Mouse (Mus musculus) ES-E14 (cell line): ENCODE data around the gene Isoc2b. TPM values are rescaled to one million over a fixed set of nuclear protein-coding genes. Genes with fewer than 3 reads are reported as not detected.
A peak's percentile ranks its signal among the peaks of the same experiment; 100 is the strongest.
"Not testable (repeated sequence)": the region's sequence is repeated elsewhere in the genome, so short reads cannot be mapped to it uniquely, and the experiment has no call there.

Experiments used
- DNase-seq: peaks from one replicate; pipeline ENCODE4 v3.0.0-alpha.2; 2013; ENCODE audit warnings: low read depth, low spot score
- H3K27ac ChIP-seq: 2 replicates; pipeline ENCODE4 v1.5.1; 2012; ENCODE audit warnings: low read depth, mild to moderate bottlenecking, low read length, moderate library complexity, mixed read lengths; ENCODE audit not compliant: poor library complexity, insufficient read depth, severe bottlenecking
- H3K36me3 ChIP-seq: 2 replicates; pipeline ENCODE4 v1.6.1; 2012; ENCODE audit warnings: mild to moderate bottlenecking, low read length, moderate library complexity, mixed read lengths; ENCODE audit not compliant: control insufficient read depth, poor library complexity, insufficient read depth, severe bottlenecking
- H3K4me1 ChIP-seq, 2 experiments: fragments of 150-350 bp in 1 of 2; sonication (generic) in 1 of 2; 2 replicates each; pipeline ENCODE4 v1.6.1; 2012; ENCODE audit warnings: low read length in 2 of 2, mild to moderate bottlenecking in 1 of 2, mixed read lengths in 1 of 2; ENCODE audit not compliant: control insufficient read depth in 2 of 2, insufficient read depth in 2 of 2, poor library complexity in 1 of 2
- H3K4me3 ChIP-seq, 2 experiments: fragments of 150-350 bp in 1 of 2; sonication (generic) in 1 of 2; 2 replicates each; pipeline ENCODE4 v1.5.1; 2012; ENCODE audit warnings: low read length in 2 of 2, low read depth in 1 of 2, mild to moderate bottlenecking in 1 of 2, mixed read lengths in 1 of 2; ENCODE audit not compliant: insufficient read depth in 1 of 2, poor library complexity in 1 of 2, severe bottlenecking in 1 of 2
- H3K9ac ChIP-seq: 2 replicates; pipeline ENCODE4 v1.6.1; 2012; ENCODE audit warnings: low read depth, mild to moderate bottlenecking, low read length, mixed read lengths; ENCODE audit not compliant: poor library complexity, insufficient read depth, severe bottlenecking
- H3K9me3 ChIP-seq: fragments of 150-350 bp; sonication (generic); 2 replicates; pipeline ENCODE4 v1.6.1; 2012; ENCODE audit warnings: low read depth, mild to moderate bottlenecking, low read length; ENCODE audit not compliant: control insufficient read depth, insufficient read depth
- CHD2 ChIP-seq: IDR thresholded peaks from 2 replicates; pipeline ENCODE4 v1.6.1; 2014; ENCODE audit warnings: mild to moderate bottlenecking, low read depth, low read length, inconsistent platforms
- HCFC1 ChIP-seq: IDR thresholded peaks from 2 replicates; pipeline ENCODE4 v1.6.1; 2012; ENCODE audit warnings: low read length, inconsistent platforms, borderline replicate concordance; ENCODE audit not compliant: insufficient read depth
- MAFK ChIP-seq: IDR thresholded peaks from 2 replicates; pipeline ENCODE4 v1.6.1; 2014; ENCODE audit warnings: mild to moderate bottlenecking, low read depth, low read length, inconsistent platforms; ENCODE audit not compliant: insufficient read depth
- ZC3H11A ChIP-seq: IDR thresholded peaks from 2 replicates; pipeline ENCODE4 v1.6.1; 2012; ENCODE audit warnings: low read depth, mild to moderate bottlenecking, inconsistent platforms, low read length, borderline replicate concordance
- ZNF384 ChIP-seq: IDR thresholded peaks from 2 replicates; pipeline ENCODE4 v1.6.1; 2012; ENCODE audit warnings: low read depth, low read length, inconsistent platforms
- in situ Hi-C, 2 experiments: fragments of 600-800 bp; cut with MboI; formaldehyde crosslinking; loops; one replicate each; pipeline ENCODE4 v1.15.1; 2025; ENCODE audit warnings: low sequenced_read_pairs in 2 of 2, inconsistent platforms in 1 of 2; ENCODE audit not compliant: unreplicated experiment in 2 of 2
- total RNA-seq: library from RNA; depleted of rRNA; stranded (reverse); fragments of 300-350 nt; gene quantifications from 2 replicates; pipeline ENCODE4 v1.2.3, GENCODE M21; 2012

Gene Isoc2b
- total RNA-seq, 1 experiment: 3.7 TPM

DNA sequence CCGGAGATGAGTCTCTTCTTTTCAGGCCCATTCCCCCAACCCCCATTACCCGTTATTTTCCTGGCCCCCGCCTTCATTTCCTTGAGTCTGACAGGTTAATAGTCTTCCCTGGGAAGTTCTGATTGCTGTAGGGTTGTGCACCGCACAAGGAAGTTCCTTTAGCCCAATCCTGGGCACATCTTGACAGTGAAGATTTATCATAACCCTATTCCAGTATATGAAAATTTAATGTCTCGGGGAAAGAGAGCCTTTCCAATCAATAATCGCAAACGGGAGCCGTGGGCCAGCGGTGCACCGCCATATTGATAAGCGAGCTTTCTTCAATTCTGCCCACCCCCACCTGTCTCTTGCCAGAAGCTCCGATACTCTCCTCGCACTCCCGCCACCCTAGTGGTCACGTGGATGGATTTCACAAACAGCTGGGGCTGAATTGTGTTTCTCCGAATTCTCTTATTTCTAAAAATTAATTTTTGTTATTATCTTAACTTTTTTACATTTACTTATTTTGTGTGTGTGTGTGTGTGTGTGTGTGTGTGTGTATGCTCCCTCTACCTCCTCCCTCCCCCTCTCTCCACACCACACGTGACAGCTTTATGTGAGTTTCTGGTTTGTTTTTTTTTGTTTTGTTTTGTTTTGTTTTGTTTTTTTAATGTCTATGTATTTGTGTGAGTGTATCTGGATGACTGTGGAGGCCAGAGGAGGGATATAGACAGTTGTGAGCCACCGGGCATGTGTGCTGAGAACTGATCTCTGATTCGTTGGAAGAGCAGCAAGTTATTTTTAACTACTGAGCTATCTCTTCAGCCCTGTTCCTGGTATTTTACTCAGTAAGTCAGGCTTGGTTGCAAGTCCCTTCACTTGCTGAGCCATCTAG, 29.8 kb upstream of the Isoc2b start:
- in situ Hi-C loops: no loop called here
- peak overlapping the region; percentile 47 to 59 for H3K4me3 ChIP-seq
- no peak for DNase-seq
- H3K36me3 ChIP-seq: 0 out of 2 replicates have a peak, but pooled peaks cover 3% of the 10 kb centered on the region
- TF ChIP-seq ZC3H11A (no peak), HCFC1 (no peak), ZNF384 (no peak), CHD2 (no peak), MAFK (no peak)
- peak overlapping the region; percentile 69; the same call in 1 of the 2 replicates for H3K9ac ChIP-seq
- peak overlapping the region; percentile 80; the same call in 1 of the 2 replicates for H3K27ac ChIP-seq
- no peaks in the 10 kb centered on the region for H3K9me3 ChIP-seq
- peaks cover 6 to 30% of the 10 kb centered on the region in 2 experiments; a peak in 3 of 4 replicates for H3K4me1 ChIP-seq

- Histone ChIP-seq H3K36me3 (peaks cover 3% of the 10 kb centered on the region; the same call in 1 of the 2 replicates), H3K4me1 (peaks cover 8 to 36% of the 10 kb centered on the region in 2 experiments), H3K27ac (peak overlapping the region; percentile 68; the same call in 1 of the 2 replicates), H3K9me3 (no peaks in the 10 kb centered on the region), H3K9ac (peak overlapping the region; percentile 69), H3K4me3 (peak overlapping the region; percentile 47 to 59)
- TF ChIP-seq ZC3H11A (no peak), HCFC1 (no peak), MAFK (no peak), CHD2 (no peak), ZNF384 (no peak)
- DNase-seq: no peak
- in situ Hi-C loops: no loop called here
Measured at GRCm38 (mm10) chr7:4898851-4899648, 29.0 kb upstream of the Isoc2b start.

GRCm38 (mm10) chr7:4895186-4895585, 25.1 kb upstream of the Isoc2b start:
- Histone ChIP-seq H3K9ac (peak overlapping the region; percentile 51; the same call in 1 of the 2 replicates), H3K4me1 (peaks cover 7 to 36% of the 10 kb centered on the region in 2 experiments), H3K4me3 (peak overlapping the region in 1 of 2 experiments; percentile 8; a peak in 1 of 4 replicates), H3K36me3 (no peaks in the 10 kb centered on the region; the same call in 1 of the 2 replicates), H3K27ac (peak overlapping the region; percentile 56; the same call in 1 of the 2 replicates), H3K9me3 (no peaks in the 10 kb centered on the region)
- no peak for TF ChIP-seq ZC3H11A
- TF ChIP-seq MAFK: no peak
- TF ChIP-seq ZNF384: no peak
- TF ChIP-seq HCFC1: no peak
- no peak for TF ChIP-seq CHD2
- in situ Hi-C loops: no loop called here
- no peak for DNase-seq

GRCm38 (mm10) chr7:4886680-4887079, 16.6 kb upstream of the Isoc2b start:
- Histone ChIP-seq H3K27ac (no peak overlapping the region), H3K9me3 (no peaks in the 10 kb centered on the region), H3K9ac (no peak overlapping the region), H3K4me3 (no peak overlapping the region), H3K36me3 (no peaks in the 10 kb centered on the region; the same call in 1 of the 2 replicates), H3K4me1 (peaks cover 0 to 6% of the 10 kb centered on the region in 2 experiments; a peak in 1 of 4 replicates)
- no peak for DNase-seq
- TF ChIP-seq ZNF384: no peak
- no peak for TF ChIP-seq HCFC1
- no peak for TF ChIP-seq CHD2
- TF ChIP-seq ZC3H11A: no peak
- no peak for TF ChIP-seq MAFK
- in situ Hi-C loops: no loop called here

DNA sequence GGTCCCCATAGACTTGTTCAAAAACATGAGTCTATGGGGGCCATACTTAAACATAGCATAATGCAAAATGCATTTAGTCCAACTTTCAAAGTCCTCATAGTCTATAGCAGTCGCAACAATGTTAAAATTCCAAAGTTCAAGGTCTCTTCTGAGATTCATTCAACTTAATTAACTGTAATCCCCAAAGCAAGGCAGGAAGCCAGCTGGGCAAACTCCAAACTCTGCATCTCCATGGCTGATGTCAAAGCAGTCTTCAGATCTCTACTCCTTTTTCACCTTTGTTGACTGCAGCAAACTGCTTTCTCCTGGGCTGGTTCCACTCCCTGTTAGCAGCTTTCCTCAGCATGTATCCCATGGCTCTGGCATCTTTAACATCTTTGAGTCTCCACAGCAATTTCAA, 9.0 kb upstream of the Isoc2b start:
- in situ Hi-C loops, H3K4me3 ChIP-seq, H3K9me3 ChIP-seq, H3K4me1 ChIP-seq, H3K9ac ChIP-seq, DNase-seq, H3K36me3 ChIP-seq, H3K27ac ChIP-seq: not testable (repeated sequence)
